Mouse (Mus musculus) intestine, postnatal 0 days (tissue): ENCODE results near the gene Loxl1. TPM values are rescaled to one million over a fixed set of nuclear protein-coding genes. Genes with fewer than 3 reads are reported as not detected.

ENCODE experiments used
- ATAC-seq: fragments of 200-750 bp; cut with Nextera tagmentation; 2 replicates; pipeline ENCODE4 v1.8.0; 2017; ENCODE audit warnings: mild to moderate bottlenecking, moderate TSS enrichment, moderate library complexity
- H3K27ac ChIP-seq: fragments of 300-500 bp; sonication (generic); 2 replicates; pipeline ENCODE4 v1.5.1; 2014; ENCODE audit warnings: mild to moderate bottlenecking, low read depth, low read length, moderate library complexity
- H3K27me3 ChIP-seq: fragments of 300-500 bp; sonication (generic); replicated peaks from 2 replicates; pipeline ENCODE4 v1.6.1; 2014; ENCODE audit warnings: low read length, mixed read lengths; ENCODE audit not compliant: control insufficient read depth, insufficient read depth
- H3K36me3 ChIP-seq: fragments of 300-500 bp; sonication (generic); 2 replicates; pipeline ENCODE4 v1.6.1; 2014; ENCODE audit warnings: mild to moderate bottlenecking, moderate library complexity; ENCODE audit not compliant: control insufficient read depth, insufficient read depth
- H3K4me1 ChIP-seq: fragments of 300-500 bp; sonication (generic); replicated peaks from 2 replicates; pipeline ENCODE4 v1.6.1; 2014; ENCODE audit warnings: antibody characterized with exemption, low read length, mixed read lengths; ENCODE audit not compliant: control insufficient read depth, insufficient read depth
- H3K4me2 ChIP-seq: fragments of 300-500 bp; sonication (generic); replicated peaks from 2 replicates; pipeline ENCODE4 v1.6.1; 2014; ENCODE audit warnings: low read depth, mild to moderate bottlenecking, moderate library complexity
- H3K4me3 ChIP-seq: fragments of 300-500 bp; sonication (generic); 2 replicates; pipeline ENCODE4 v1.5.1; 2014; ENCODE audit warnings: low read depth, low read length
- H3K9ac ChIP-seq: fragments of 300-500 bp; sonication (generic); 2 replicates; pipeline ENCODE4 v1.6.1; 2014; ENCODE audit warnings: mild to moderate bottlenecking, low read depth, low read length
- H3K9me3 ChIP-seq: fragments of 300-500 bp; sonication (generic); 2 replicates; pipeline ENCODE4 v1.6.1; 2016; ENCODE audit warnings: mixed run types; ENCODE audit not compliant: control insufficient read depth
- CTCF ChIP-seq: sonication (generic); IDR thresholded peaks from 2 replicates; pipeline ENCODE4 v1.5.1; 2016; ENCODE audit warnings: low read depth, mild to moderate bottlenecking, control low read depth, antibody characterized with exemption, moderate library complexity
- WGBS: fragments of 180-500 bp; shearing (Covaris S2); extraction: QIAGEN DNeasy Blood & Tissue Kit; methylation state at CpG from one replicate; pipeline ENCODE4 v1.1.7; 2014; 5-methylcytosine and 5-hydroxymethylcytosine counted together
- polyA plus RNA-seq: library from polyadenylated mRNA; unstranded; fragments of >200 nt; fragmentation: Nextera tagmentation; extraction: Ambion mirVana; gene quantifications from 2 replicates; pipeline ENCODE4 v1.2.1, GENCODE M21; 2015

Gene Loxl1
- polyA plus RNA-seq, 1 experiment from 2014 or later = 21.6 TPM

- ATAC-seq = no peak
- Histone ChIP-seq H3K27me3 (no peaks in the 10 kb centered on the region), H3K4me1 (peaks cover 4% of the 10 kb centered on the region; the same call in 1 of the 2 replicates), H3K36me3 (no peaks in the 10 kb centered on the region), H3K4me3 (no peak overlapping the region), H3K27ac (no peak overlapping the region), H3K9ac (no peak overlapping the region), H3K4me2 (no peak overlapping the region), H3K9me3 (no peaks in the 10 kb centered on the region)
- TF ChIP-seq CTCF = no peak
- 65% methylated on average over 5 of the region's 5 CpGs for WGBS
These were observed 36.6 kb downstream of the Loxl1 start for GRCm38 (mm10) chr9:58276346-58276745.

- no peaks in the 10 kb centered on the region for H3K27me3 ChIP-seq
- peak overlapping the region; percentile 21; the same call in 1 of the 2 replicates for H3K27ac ChIP-seq
- 74% methylated on average over 3 of the region's 3 CpGs for WGBS
- H3K9me3 ChIP-seq = no peaks in the 10 kb centered on the region
- peak; percentile 21; the same call in 1 of the 2 replicates for TF ChIP-seq CTCF
- peak overlapping the region; percentile 24; the same call in 1 of the 2 replicates for H3K4me2 ChIP-seq
- H3K4me1 ChIP-seq = peaks cover 4% of the 10 kb centered on the region; the same call in 1 of the 2 replicates
- H3K36me3 ChIP-seq = no peaks in the 10 kb centered on the region
- H3K9ac ChIP-seq = no peak overlapping the region
- no peak for ATAC-seq
- H3K4me3 ChIP-seq = no peak overlapping the region
These were observed 37.2 kb downstream of the Loxl1 start for GRCm38 (mm10) chr9:58275797-58276196.

GRCm38 (mm10) chr9:58275115-58275774 is 37.7 kb downstream of the Loxl1 start:
- no peaks in the 10 kb centered on the region for H3K36me3 ChIP-seq
- no peak for ATAC-seq
- TF ChIP-seq CTCF = no peak
- no peaks in the 10 kb centered on the region for H3K9me3 ChIP-seq
- peak overlapping the region; percentile 24; the same call in 1 of the 2 replicates for H3K4me2 ChIP-seq
- WGBS = 35% methylated on average over 8 of the region's 8 CpGs
- peaks cover 4% of the 10 kb centered on the region; the same call in 1 of the 2 replicates for H3K4me1 ChIP-seq
- no peak overlapping the region for H3K9ac ChIP-seq
- no peaks in the 10 kb centered on the region for H3K27me3 ChIP-seq
- H3K4me3 ChIP-seq = no peak overlapping the region
- peak overlapping the region; percentile 21; the same call in 1 of the 2 replicates for H3K27ac ChIP-seq

- H3K4me3 ChIP-seq = no peak overlapping the region
- 56% methylated on average over 3 of the region's 3 CpGs for WGBS
- H3K9me3 ChIP-seq = no peaks in the 10 kb centered on the region
- TF ChIP-seq CTCF = no peak
- no peak overlapping the region for H3K9ac ChIP-seq
- H3K27me3 ChIP-seq = no peaks in the 10 kb centered on the region
- H3K4me1 ChIP-seq = peaks cover 4% of the 10 kb centered on the region; the same call in 1 of the 2 replicates
- ATAC-seq = no peak
- H3K4me2 ChIP-seq = no peak overlapping the region
- H3K27ac ChIP-seq = no peak overlapping the region
- no peaks in the 10 kb centered on the region for H3K36me3 ChIP-seq
These were observed 38.4 kb downstream of the Loxl1 start for GRCm38 (mm10) chr9:58274626-58275025.

GRCm38 (mm10) chr9:58274101-58274604 is 38.8 kb downstream of the Loxl1 start:
- no peak for TF ChIP-seq CTCF
- Histone ChIP-seq H3K9me3 (no peaks in the 10 kb centered on the region), H3K36me3 (no peaks in the 10 kb centered on the region), H3K4me1 (peaks cover 4% of the 10 kb centered on the region; the same call in 1 of the 2 replicates), H3K4me3 (no peak overlapping the region), H3K27me3 (no peaks in the 10 kb centered on the region), H3K27ac (no peak overlapping the region), H3K4me2 (no peak overlapping the region), H3K9ac (no peak overlapping the region)
- 85% methylated on average over 7 of the region's 7 CpGs for WGBS
- no peak for ATAC-seq

GRCm38 (mm10) chr9:58272855-58273254 is 40.1 kb downstream of the Loxl1 start:
- no peaks in the 10 kb centered on the region for H3K36me3 ChIP-seq
- WGBS = 71% methylated on average over 9 of the region's 9 CpGs
- no peak for ATAC-seq

More at GRCm38 (mm10) chr9:58272855-58273254, 40.1 kb downstream of the Loxl1 start:
- H3K27me3 ChIP-seq = no peaks in the 10 kb centered on the region
- H3K4me3 ChIP-seq = no peak overlapping the region
- 0 out of 2 replicates have a peak overlapping the region, but pooled peaks have one; percentile 1 for H3K9ac ChIP-seq
- H3K4me2 ChIP-seq = no peak overlapping the region
- no peak overlapping the region for H3K27ac ChIP-seq
- H3K9me3 ChIP-seq = no peaks in the 10 kb centered on the region
- TF ChIP-seq CTCF = no peak
- peaks cover 4% of the 10 kb centered on the region; the same call in 1 of the 2 replicates for H3K4me1 ChIP-seq
